Mouse (Mus musculus) mesoderm, embryonic 11.5 days (tissue): ENCODE data around the gene Emp2.

ENCODE experiments used
- DNase-seq: peaks from one replicate; pipeline ENCODE4 v3.0.0-alpha.2; 2012; ENCODE audit warnings: low read depth, low spot score

The Emp2 gene

DNA sequence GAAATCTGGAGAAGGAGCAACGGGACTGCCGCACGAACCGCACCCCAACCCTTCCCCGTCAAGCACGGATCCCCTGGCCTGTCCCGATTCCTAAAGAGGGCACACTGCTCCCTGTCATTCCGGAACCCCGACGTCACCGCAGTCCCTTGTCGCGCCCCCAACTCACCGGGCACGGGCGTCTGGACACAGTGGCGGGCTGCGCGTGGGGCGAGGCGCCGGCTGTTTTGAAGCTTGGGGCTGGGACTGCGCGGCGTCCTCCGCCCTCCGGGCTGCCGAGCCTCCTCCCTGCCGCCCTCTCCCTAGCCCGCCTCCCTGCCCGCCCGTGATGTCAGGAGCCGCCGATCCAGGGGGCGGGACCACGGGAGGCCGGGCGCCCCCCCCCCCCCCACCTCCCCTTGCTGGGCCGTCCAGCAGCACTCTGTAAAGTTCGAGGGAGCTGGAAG, at the start of gene Emp2:
TSS of gene Emp2 (minus strand) at position 323 of the 443 bp plus-strand sequence.
- peak; percentile 42 for DNase-seq

DNA sequence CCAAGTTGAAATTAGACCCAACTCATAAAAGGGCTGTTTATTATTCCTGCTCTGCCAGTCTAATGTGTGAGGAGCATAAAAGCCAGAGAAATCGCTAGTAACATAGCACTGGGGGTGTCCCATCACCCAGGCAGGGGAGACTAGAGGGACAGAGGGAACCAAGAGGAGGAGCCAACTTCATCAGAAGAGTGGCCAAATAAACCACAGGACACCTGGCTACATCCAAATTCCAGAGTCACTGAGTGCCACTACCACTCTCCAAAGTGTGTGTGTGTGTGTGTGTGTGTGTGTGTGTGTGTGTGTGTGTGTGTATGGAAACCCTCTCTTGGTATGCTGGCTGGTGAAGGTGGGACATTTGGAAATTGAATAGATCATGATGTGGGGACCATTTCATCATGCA, 49.3 kb upstream of the Emp2 start:
- no peak for DNase-seq

DNA sequence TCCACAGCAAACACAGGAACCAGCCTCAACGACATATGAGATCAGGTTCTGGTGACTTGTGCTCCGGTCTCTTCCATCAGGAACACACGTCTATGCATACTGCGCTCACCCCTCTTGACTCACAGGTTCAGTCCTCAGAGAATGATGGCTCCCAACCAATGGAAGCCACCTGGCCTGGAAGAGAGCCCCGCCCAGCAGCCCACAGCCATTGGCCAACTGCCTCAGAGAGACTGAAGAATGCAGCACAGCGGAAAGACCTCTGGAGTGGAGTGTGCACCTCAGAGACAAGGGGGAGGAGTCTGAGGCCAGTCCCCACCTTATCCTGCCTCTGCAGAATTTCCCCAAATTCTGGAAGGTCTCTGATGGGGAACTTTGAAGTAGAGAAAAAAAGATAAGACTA, 45.5 kb upstream of the Emp2 start:
- DNase-seq = no peak

DNA sequence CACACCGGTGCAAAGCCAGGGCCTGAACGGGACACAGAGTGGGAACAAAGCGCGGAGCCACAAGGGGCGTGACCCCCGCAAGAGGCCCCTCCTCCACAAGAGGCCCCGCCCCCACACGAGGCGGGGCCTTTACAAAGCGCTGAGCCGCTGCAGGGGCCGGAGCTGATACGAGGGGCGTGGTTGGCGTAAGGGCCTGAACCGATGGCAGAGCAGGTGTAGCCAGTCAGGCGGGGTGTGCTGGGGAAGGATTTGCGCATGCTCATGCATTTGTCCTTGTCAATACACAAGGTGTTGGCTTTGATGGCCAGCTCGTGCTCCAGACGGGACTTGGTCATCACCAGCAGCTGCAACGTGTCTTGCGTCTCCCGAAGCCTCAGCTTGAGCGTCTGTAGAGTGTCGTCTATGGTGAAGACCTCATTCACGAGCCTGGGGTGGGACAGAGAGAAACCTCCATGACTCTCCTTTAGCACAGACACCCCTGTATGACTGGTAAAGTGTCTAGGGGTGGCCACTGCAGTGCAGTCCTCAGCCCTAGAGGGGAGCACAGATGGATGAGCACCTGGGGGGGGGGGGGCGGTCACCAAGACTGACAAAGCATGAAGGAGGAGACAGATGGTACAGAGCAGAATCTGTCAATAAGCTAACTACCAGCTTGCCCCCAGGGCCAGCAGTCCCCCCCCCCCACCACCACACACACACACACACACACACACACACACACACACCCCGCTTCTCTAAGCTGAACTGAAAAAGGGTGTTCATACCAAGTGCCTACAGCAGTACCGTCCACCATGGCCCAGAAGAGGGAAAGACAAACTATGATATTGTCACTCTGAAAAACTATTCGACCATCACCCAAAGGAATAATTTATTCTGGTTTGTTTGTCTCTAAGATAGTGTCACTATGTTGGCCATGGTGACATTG, 44.5 kb upstream of the Emp2 start:
- DNase-seq = peak; percentile 87

DNA sequence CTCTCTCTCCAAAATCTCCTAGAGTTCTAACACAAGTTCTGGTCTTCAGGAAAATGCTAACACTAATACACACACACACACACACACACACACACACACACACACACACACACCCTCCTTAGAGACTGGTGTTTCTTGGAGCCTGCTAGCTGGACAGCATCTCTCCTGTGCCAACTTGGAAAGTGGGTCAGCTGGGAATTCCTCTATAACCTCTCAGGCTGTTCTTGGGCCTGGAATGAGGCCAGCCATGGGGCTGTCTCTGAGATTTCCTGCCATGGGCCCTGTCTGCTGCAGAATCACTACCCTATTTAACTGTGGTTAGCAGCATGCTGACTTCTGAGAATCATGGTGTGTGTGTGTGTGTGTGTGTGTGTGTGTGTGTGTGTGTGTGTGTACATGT, 41.2 kb upstream of the Emp2 start:
- no peak for DNase-seq

DNA sequence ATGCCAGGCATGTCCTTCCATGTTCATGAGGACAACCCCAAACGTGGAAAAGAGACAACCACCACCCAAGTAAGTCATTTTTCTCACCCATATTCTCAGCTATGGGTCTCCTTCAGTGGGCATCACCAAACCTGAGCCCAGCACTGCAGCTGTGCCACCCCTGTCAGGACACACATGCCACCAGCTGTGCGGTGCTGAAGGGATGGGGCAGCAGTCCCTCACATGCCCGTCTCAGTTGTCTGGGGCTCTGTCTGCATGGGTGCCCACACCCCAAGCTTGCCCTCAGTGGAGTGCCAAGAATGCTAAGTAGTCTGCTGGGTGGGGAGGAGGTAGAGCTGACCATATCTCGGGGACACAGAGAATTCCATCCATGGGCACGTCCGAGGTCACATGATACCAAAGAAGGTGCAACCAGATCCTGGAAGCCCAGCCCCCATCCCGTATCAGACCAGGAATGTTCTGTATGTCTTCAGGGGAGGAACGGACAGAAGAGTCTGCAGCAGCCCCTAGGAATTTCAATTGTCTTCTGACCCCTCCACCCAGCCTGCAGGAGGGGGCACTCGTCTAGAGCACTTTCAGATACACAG, 37.4 kb upstream of the Emp2 start:
- no peak for DNase-seq

DNA sequence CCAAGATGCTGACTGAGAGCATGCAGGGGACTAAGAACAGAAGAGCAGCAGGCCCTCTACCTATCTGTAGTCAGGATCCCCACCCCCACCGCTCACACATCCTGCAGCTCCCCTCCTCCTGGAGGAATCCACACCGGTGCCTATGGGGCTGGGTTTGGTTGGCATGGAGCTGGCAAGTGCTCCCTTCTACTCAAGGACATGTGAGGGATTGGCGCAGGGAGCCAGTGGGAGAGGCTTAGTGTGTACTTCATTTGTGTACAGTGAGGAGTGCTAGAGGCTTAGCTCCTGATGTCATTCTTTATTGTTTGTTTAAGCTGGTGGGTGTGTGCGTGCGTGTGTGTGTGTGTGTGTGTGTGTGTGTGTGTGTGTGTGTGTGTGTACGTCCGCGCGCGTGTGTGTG, 36.1 kb upstream of the Emp2 start:
- DNase-seq = no peak

DNA sequence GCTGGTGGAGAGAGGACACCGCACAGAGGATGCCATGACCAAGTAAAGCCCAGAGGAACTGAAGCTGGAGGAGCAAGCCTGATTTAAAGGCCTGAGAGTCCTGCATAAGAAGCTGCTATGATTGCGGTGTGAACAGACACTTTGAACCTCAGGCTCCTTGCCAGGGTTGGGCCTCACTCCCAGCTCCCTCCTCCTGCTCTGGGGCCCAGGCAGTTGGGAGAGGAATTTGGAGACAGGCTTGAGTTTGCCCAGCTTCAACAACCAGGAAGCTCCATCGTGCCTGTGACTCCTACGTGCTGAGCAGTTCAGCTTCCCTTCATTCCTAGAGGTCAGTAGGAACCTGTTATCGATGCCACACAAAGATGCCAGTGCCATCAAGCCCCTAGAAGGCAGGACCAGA, 35.7 kb upstream of the Emp2 start:
- DNase-seq = no peak

DNA sequence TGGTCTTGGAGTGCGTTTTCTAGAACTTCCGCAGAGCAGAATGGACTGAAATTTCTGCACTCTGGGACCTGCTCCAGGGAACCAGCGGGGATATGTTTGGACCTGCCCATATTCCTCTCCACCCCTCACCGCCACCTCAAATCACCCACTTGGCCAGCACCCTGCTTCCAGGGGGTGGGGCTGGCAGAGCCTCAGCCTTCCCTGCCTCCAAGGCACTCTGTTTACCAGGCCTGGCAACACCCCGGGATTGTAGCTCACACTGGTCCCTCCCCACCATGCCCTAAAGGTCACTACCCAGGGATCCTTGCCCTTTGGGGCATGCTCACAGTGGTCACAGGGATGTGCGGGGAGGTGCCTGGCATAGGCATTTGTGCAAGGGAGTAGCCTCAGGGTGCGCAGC, 33.8 kb upstream of the Emp2 start:
- no peak for DNase-seq

DNA sequence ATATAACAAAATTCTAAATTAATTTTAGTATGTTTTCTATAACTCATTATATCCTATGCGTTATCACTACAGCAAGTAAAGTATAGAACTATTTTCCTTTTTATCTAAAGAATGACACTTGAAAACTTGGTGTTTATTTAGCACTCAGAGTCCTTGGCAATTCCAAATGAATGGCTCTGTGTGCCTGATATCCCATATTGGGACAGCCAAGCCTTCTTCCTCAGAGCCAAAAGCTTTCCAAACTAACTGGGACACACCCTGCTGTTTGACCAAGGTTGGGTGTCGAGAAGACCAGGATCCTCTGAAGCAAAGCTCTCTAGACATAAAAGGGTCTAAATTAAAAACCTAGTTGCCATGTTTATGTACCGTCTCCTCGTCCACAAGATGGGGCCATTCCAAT, 27.3 kb upstream of the Emp2 start:
- DNase-seq = no peak

DNA sequence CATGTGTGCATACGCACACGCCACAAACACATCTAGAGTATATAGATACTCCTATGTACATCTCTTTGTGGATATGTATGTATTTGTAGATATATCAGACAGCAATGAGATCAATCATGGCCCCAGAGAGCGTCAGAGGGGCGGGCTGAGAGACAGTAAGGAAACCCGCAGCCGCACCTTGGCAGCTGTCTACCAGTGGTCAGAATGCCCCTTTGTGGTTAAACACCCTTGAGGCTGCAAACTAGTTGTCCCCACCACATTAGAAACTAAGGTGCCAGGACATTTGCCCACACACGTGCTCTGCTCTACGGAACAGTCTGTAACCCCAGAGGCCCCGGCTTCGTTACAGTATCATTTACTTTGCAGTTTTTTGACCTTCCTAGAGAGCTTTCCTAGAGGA, 26.2 kb upstream of the Emp2 start:
- DNase-seq = no peak

DNA sequence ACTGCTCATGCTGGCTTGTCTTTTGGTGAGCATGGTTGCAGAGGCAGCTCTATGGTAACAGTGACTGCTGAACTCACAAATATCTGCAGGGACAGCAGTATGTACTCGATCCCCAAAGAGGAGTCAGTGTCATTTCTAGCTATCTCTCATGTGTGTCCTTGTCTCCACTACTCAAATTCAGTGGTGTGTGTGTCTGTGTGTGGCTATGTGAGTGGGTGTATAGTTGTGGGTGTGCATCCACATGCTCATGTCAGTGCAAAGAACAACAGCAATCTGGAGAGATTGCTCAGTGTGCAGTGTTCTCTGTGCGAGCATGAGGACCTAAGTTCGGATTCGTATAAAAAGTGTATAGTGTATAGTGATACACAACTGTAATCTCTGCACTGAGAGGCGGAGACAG, 24.8 kb upstream of the Emp2 start:
- no peak for DNase-seq

DNA sequence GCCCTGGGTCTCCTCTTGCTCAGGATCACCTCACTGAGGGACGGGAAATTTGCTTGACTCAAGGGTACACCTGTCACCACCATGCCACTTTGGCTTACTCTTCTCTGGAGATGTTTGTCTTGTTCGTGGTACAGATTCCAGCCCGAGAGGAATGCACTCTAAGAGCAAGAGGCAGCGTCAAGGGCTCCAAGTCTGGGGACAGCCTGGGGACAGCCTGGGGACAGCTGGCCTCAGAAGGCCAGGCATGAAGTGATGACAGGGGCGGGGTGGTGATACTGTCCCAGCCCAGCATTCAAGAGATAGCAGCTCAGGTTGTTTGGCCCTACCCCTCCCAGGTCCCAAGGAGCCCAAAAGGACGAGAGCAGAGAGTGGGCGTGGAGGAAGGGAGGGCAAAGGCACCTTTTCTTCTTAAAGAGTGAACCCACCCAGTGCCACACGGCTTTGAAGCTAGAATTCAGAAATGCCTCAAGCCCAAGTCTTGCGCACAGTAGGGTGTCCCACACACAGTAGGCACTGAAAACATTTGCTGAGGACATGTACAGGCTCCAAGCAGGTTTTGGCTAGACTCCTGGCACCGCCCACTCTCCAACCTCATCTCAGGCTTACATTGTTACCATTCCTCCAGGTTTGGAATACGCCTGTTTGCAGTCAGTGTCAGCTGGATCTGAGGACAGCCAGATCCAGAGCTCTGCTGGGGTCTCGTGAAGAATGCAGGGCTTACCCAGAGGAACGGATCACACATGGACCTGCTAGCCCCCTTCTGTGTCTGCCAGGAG, 23.8 kb upstream of the Emp2 start:
- DNase-seq = no peak

DNA sequence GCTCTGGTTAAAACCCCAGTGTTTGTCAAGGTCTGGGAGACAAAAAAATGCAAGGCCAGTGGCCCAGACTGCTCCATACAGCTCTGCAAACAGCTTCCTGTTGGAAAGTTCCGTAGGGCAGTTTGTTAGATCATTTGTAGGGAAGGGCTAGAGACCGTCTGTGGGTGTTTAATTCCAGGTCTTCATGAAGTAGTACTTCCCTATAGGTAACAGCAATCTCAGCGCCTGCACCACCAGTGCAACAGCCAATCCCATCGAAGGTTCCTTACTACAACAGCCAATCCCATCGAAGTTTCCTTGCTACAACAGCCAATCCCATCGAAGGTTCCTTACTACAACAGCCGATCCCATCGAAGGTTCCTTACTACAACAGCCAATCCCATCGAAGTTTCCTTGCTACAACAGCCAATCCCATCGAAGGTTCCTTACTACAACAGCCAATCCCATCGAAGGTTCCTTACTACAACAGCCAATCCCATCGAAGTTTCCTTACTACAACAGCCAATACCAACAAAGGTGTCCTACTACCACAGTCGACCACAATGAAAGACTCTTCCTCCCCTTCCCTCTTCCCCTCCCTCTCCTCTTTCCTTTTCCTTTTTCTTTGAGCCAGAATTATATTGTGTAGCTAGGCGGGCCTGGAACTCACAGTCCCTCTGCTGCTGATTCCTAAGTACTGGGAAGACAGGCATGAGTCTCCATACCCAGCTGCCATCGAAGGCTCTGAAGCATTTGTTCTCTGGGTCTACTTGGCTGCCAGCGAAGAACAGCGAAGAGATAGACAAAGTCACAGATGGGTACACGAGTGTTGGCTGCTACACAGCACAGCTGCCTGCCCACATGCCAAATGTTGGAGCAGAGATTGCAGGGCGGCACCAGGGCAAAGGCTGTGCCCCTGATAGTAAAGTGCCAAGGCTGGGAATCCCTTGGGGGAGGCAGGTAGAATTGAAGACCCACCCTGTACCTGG, 23.0 kb upstream of the Emp2 start:
- DNase-seq = no peak

DNA sequence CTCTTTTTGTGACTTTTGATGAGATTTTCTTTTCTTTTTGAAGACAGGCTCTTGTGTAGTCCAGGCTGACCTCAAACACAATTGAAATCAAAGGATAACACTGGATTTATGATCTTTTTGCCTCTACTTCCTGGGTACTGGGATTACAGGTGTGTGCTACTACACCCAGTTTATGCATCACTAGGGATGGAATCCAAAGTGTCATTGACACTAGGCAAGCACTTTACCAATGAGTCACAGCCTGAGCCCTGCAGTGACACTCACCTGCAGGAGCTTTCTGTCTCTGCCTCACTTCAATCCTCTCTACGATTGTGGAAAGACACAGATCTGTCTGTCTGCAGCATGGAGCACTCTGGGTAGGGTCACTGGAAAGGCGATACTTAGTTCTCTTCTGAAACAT, 22.2 kb upstream of the Emp2 start:
- DNase-seq = no peak

DNA sequence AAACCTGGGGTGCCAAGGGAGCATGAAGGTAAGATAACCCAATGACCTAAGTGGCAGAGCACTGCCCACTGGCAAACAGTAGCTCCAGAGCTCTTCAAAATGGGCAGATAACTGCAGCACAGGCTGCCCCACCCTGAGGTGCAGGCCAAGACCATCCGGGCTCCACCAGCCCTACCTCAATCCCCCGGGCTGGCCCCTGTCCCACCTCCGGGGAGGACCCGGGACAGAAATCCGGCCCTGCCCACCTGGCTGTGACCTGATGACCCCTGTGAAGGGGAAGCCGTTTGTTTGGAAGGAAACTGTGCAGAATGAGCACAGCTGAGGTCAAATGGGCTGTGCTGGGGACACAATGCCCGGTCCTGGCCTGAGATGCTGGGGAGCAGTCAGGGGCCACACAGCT, 19.0 kb upstream of the Emp2 start:
- DNase-seq = no peak

DNA sequence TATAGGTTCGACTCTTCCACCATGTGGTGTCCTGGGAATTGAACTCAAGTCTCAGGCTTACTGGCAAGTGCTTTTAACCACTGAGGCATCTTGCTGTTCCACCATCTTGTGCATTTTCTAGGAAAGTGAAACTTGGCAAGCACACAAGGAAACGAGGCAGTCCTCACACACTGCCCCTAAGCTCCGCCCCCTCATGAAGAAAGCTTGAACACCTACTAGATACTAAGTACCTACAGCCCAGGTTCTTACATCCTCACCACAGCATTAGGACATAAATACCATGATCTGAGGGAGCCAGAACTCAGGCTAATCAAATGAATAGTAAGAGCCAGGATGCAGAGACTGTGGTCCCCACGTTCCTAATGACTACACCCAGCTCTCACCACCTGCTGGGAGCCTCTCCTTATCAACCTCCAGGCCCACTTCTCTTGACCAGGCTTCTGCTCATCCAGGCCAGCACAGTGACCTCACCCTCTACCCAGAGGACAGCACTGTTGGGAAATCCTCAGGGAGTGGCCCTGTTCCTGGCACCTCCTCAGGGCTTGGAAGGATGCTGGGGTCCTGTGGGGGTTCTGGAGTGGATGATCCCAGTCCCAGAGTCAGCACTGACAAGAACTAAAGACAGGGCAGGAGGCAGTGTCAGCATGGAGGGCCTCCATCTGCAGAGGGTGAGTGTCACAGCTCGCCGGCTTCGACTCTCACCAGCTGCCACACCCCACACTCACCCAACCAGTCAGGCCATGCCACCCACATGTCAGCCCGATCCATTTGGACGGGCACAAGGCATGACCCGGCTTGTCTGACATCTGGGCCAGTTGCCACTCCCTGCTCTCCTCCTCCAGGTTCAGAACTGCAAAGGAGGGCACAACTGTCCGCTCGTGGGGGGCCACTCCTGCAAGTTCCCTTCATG, 17.1 kb upstream of the Emp2 start:
- DNase-seq = no peak

DNA sequence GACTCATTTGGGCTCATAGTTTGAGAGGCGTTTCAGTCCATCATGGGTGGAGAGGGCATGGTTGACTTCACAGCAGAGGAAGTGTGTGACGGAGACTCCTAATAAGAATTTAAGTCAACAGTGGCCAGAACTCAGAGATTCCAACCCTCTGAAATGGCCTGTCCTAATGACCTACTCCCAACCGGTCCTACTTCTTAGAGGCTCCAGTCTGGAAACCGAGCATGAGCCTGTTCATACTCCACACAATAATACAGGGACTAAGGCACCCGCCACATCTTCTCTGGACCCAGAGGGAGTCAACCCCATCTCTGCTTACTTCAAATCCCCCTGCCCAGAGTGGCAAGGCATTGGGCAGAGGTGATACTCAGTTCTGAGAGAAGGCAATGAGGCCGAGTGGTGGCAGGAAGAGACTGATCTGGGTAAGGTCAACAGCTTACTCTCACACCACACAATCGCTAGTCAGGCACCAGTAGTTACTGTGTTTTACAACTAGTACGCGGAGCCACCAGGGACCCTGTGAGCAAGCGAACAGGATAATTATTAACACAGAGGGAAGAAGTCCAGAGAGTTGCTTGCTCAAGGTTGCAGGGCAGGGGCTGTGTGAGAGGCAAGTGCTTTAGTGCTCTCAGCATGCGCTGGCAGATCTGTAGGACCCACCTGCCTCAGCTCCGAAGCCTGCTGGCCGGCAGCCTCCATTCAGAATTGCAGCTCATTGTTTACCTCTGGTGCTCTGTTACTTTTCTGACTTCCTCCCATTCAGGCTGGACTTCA, 14.0 kb upstream of the Emp2 start:
- no peak for DNase-seq

DNA sequence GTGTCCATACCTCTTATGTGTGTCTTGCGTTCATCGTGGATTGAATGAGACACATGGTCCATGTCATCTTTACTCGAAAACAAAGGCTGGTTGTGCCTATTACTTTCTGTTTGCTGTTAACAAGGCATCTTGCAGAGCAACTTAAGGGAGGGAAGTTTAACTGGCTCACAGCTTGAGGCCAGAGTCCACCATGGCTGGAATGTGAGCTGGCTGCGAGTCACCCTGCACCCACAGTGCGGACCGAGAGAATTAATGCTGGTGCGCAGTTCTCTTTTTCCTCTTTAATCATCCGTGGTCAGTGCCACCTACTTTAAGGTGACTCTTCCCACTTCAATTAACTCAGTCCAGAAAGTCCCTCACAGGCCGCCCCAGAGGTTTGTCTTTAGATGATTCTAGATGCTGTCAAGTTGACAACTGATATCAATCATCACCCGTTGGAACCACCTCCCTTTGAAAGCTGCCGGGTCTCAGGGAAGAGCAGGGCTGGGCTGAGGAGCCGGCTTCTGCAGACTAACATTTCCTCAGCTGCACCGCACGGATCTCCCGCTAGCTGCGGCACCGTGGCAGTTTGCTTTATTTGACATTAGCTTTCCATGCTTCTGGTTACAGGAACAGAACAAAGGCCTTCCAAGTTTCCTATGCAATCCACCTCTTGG, 6.3 kb upstream of the Emp2 start:
- DNase-seq = no peak
